Mouse (Mus musculus) cerebellum, adult 2 months (tissue): ENCODE data around the gene Fam118a.

ENCODE experiments used
- CTCF ChIP-seq: fragments of 200-500 bp; IDR thresholded peaks from 2 replicates; pipeline ENCODE4 v1.5.1; 2011; ENCODE audit warnings: low read depth, mild to moderate bottlenecking, control low read depth, low read length, moderate library complexity, borderline replicate concordance; ENCODE audit not compliant: insufficient read depth
- POLR2A ChIP-seq: fragments of 200-500 bp; IDR thresholded peaks from 2 replicates; pipeline ENCODE4 v1.6.1; 2011; ENCODE audit warnings: low read length, control low read depth, borderline replicate concordance; ENCODE audit not compliant: insufficient read depth

- no peak for TF ChIP-seq CTCF
- TF ChIP-seq POLR2A: no peak
Measured at GRCm38 (mm10) chr15:84995041-84995440, 33.7 kb upstream of the Fam118a start.
